Mouse (Mus musculus): Measurements from ENCODE around the gene Exo1.

Exo1 gene

DNA sequence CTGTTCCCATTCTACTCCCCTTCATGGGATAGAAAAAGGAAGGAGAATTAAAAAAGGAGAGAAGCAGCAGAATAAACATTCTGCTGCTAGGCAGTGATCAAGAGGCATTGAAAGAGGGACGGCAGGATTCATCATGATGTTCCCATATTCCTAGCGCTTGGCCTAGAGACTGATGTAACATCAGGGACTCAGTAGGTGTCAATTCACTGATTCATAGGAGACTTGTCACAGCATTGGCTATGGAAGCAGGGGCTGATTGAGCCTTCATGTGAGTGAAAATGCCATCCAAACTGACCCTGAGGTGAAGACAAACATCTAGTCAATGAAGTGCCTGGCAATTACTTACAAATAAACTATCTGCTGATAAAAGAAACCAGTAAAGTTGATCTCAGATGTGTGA lies 70.5 kb downstream of the Exo1 start:
- no peak for DNase-seq (ENCODE audit: low spot score)

DNA sequence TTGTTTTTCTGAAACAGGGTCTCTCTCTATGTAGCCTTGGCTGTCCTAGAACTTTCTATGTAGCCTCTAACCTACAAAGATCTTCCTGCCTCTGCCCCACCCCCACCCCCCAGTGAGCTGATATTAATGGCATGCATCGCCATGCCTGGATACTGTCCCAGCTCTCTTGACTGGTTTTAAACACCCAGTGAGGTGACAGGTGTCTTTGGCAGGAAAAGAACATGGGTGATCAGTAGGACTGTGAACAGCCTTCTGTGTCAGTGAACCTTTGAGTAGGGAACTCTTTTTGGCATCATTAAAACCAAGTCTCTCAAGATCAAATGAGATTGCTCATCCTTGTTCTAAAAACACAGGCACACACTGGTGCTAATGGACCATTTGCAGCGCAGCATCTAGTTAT lies 81.4 kb downstream of the Exo1 start:
- no peak for DNase-seq (ENCODE audit: low spot score)

All from adipocyte (in vitro differentiated cells).